Mouse (Mus musculus) G1E (cell line): ENCODE measurements around the gene Rhbdd1.

Source experiments
- CTCF ChIP-seq: IDR thresholded peaks from 2 replicates; pipeline ENCODE4 v1.5.1; 2012; ENCODE audit warnings: low read depth, low read length, inconsistent platforms, mixed read lengths
- GATA1 ChIP-seq: IDR thresholded peaks from 2 replicates; pipeline ENCODE4 v1.6.1; 2012; ENCODE audit warnings: borderline replicate concordance, low read length, inconsistent platforms, mixed read lengths
- POLR2AphosphoS5 ChIP-seq: IDR thresholded peaks from 2 replicates; pipeline ENCODE4 v1.6.1; 2012; ENCODE audit warnings: low read depth, low read length, inconsistent platforms; ENCODE audit not compliant: insufficient replicate concordance
- TAL1 ChIP-seq: conservative IDR thresholded peaks from 2 replicates; pipeline ENCODE4 v1.6.1; 2012; ENCODE audit warnings: low read depth, low read length, inconsistent platforms, mixed read lengths

DNA sequence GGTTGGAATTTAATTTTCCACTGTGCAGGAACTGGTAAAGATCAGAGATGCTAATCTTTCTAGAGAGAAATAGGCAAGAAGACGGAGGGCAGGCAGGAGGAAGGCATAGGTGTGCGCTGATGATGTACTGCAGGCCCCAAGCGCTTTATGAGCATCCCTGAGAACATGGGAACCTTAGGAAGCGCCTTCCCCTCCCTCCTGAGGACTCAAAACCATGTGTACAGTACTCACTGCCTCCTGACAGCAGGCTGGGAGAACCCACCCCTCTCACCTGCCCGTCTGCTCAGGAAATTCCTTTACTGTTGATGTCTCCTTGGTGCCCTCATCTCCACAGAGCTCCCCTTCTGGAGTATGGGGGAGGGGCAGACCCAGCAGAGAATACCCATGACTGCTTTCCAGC, 95.3 kb downstream of the Rhbdd1 start:
- TF ChIP-seq CTCF (no peak), POLR2AphosphoS5 (no peak), TAL1 (no peak), GATA1 (no peak)
